Mouse (Mus musculus) cerebral cortex, adult 2 months (tissue): ENCODE data around the gene Mbl2.

ENCODE experiments used
- WGBS: fragments of 180-500 bp; shearing (Covaris S2); methylation state at CpG from one replicate; pipeline ENCODE4 v1.1.7; 2018; 5-methylcytosine and 5-hydroxymethylcytosine counted together

Mbl2 gene

GRCm38 (mm10) chr19:30232691-30233090 lies at the start of gene Mbl2:
Mbl2 (plus strand) TSS chr19:30232942.
- 96% methylated on average over 3 of the region's 3 CpGs for WGBS

GRCm38 (mm10) chr19:30185536-30185935 lies 47.2 kb upstream of the Mbl2 start:
- 84% methylated on average over 2 of the region's 2 CpGs for WGBS

- WGBS: 95% methylated on average over 2 of the region's 2 CpGs
Measured at GRCm38 (mm10) chr19:30187232-30187631, 45.5 kb upstream of the Mbl2 start.

GRCm38 (mm10) chr19:30194999-30195398 lies 37.7 kb upstream of the Mbl2 start:
- 86% methylated on average over 6 of the region's 6 CpGs for WGBS

- 91% methylated on average over 7 of the region's 7 CpGs for WGBS
Measured at GRCm38 (mm10) chr19:30202177-30202576, 30.6 kb upstream of the Mbl2 start.

- 18% methylated on average over 12 of the region's 12 CpGs for whole genome bisulfite sequencing
Measured at GRCm38 (mm10) chr19:30205159-30205816, 27.5 kb upstream of the Mbl2 start.

- WGBS: 87% methylated on average over 4 of the region's 4 CpGs
Measured at GRCm38 (mm10) chr19:30205874-30206273, 26.9 kb upstream of the Mbl2 start.

GRCm38 (mm10) chr19:30206981-30207380 lies 25.8 kb upstream of the Mbl2 start:
- 87% methylated on average over 1 of the region's 1 CpGs for WGBS

- 79% methylated on average over 8 of the region's 8 CpGs for WGBS
Measured at GRCm38 (mm10) chr19:30209006-30209405, 23.7 kb upstream of the Mbl2 start.

GRCm38 (mm10) chr19:30214026-30214425 lies 18.7 kb upstream of the Mbl2 start:
- WGBS: 40% methylated on average over 2 of the region's 2 CpGs

GRCm38 (mm10) chr19:30215736-30216135 lies 17.0 kb upstream of the Mbl2 start:
- WGBS: 77% methylated on average over 2 of the region's 2 CpGs

- 87% methylated on average over 4 of the region's 4 CpGs for WGBS
Measured at GRCm38 (mm10) chr19:30216186-30216585, 16.6 kb upstream of the Mbl2 start.

- WGBS: 20% methylated on average over 7 of the region's 7 CpGs
Measured at GRCm38 (mm10) chr19:30217335-30217734, 15.4 kb upstream of the Mbl2 start.

- WGBS: 90% methylated on average over 8 of the region's 8 CpGs
Measured at GRCm38 (mm10) chr19:30222593-30222992, 10.1 kb upstream of the Mbl2 start.

- 85% methylated on average over 3 of the region's 3 CpGs for WGBS
Measured at GRCm38 (mm10) chr19:30229477-30229876, 3.3 kb upstream of the Mbl2 start.

GRCm38 (mm10) chr19:30234416-30234815 lies 1.7 kb downstream of the Mbl2 start:
- 87% methylated on average over 8 of the region's 8 CpGs for WGBS

GRCm38 (mm10) chr19:30247359-30247758 lies 14.6 kb downstream of the Mbl2 start:
- WGBS: 25% methylated on average over 11 of the region's 11 CpGs

- 4% methylated on average over 8 of the region's 8 CpGs for WGBS
Measured at GRCm38 (mm10) chr19:30248822-30249221, 16.1 kb downstream of the Mbl2 start.

GRCm38 (mm10) chr19:30252253-30252652 lies 19.5 kb downstream of the Mbl2 start:
- WGBS: 87% methylated on average over 2 of the region's 2 CpGs

GRCm38 (mm10) chr19:30256339-30256738 lies 23.6 kb downstream of the Mbl2 start:
- WGBS: 53% methylated on average over 6 of the region's 6 CpGs

GRCm38 (mm10) chr19:30281125-30281524 lies 48.4 kb downstream of the Mbl2 start:
- 49% methylated on average over 5 of the region's 5 CpGs for WGBS

- WGBS: 59% methylated on average over 6 of the region's 6 CpGs
Measured at GRCm38 (mm10) chr19:30287899-30288490, 55.3 kb downstream of the Mbl2 start.
